23 mouse cellular contexts compared by ENCODE assay signal in genomic region chr9:56746926-56747294, GRCm38 (mm10). TPM values are rescaled to one million over a fixed set of nuclear protein-coding genes. Genes with fewer than 3 reads are reported as not detected.
DNase-seq lines count a peak whose midpoint lies in the region; ATAC-seq and TF ChIP-seq lines count a peak whose summit lies in the region.
"Had no signal": no experiment of that assay in that cellular context is flagged by ENCODE, and none has a peak within 500 bp of the region (broad histone marks: within the 10 kb centered on the region; RNA-seq: fewer than 3 reads in every experiment).

No protein-coding gene starts in this region.

- H3K27ac ChIP-seq in forebrain, embryonic 14.5 days (ENCODE audit: low read depth, low read length): no peak overlapping the region
- H3K27ac ChIP-seq in forebrain, embryonic 12.5 days: no peak overlapping the region
- H3K27ac ChIP-seq in hindbrain, postnatal 0 days: 0 out of 2 replicates have a peak overlapping the region, but pooled peaks have one; percentile 7
- no peak overlapping the region for H3K27ac ChIP-seq in hindbrain, embryonic 16.5 days (ENCODE audit: low read depth, low read length)
- peak overlapping the region; percentile 5; the same call in 1 of the 2 replicates for H3K27ac ChIP-seq in midbrain, embryonic 16.5 days (ENCODE audit: low read length)
- H3K27ac ChIP-seq: heart, embryonic 10.5 days; kidney, embryonic 15.5 days; limb, embryonic 15.5 days; liver, embryonic 14.5 days had no signal

- peaks cover 13% of the 10 kb centered on the region for H3K4me1 ChIP-seq in forebrain, embryonic 14.5 days (ENCODE audit: control insufficient read depth, insufficient read depth, low read length)
- peaks cover 11% of the 10 kb centered on the region for H3K4me1 ChIP-seq in forebrain, embryonic 12.5 days
- no peaks in the 10 kb centered on the region for H3K4me1 ChIP-seq in hindbrain, postnatal 0 days (ENCODE audit: insufficient read depth, low read length)
- peaks cover 12% of the 10 kb centered on the region for H3K4me1 ChIP-seq in hindbrain, embryonic 16.5 days (ENCODE audit: control insufficient read depth, insufficient read depth, low read depth, low read length)
- H3K4me1 ChIP-seq in E14TG2a.4 (replicated peaks; ENCODE audit: low read depth, low read length): peaks cover 22% of the 10 kb centered on the region
- peaks cover 17% of the 10 kb centered on the region for H3K4me1 ChIP-seq in midbrain, embryonic 16.5 days (ENCODE audit: control insufficient read depth, insufficient read depth, low read length)
- H3K4me1 ChIP-seq: kidney, embryonic 15.5 days; limb, embryonic 15.5 days had no signal

- WGBS in forebrain, embryonic 14.5 days: 19% methylated on average over 4 of the region's 4 CpGs
- 43% methylated on average over 4 of the region's 4 CpGs for WGBS in forebrain, embryonic 12.5 days
- WGBS in hindbrain, postnatal 0 days: 58% methylated on average over 4 of the region's 4 CpGs
- 61% methylated on average over 4 of the region's 4 CpGs for WGBS in hindbrain, embryonic 16.5 days
- 35% methylated on average over 4 of the region's 4 CpGs for WGBS in midbrain, embryonic 16.5 days

- H3K4me3 ChIP-seq in forebrain, embryonic 14.5 days (ENCODE audit: low read depth, low read length): no peak overlapping the region
- no peak overlapping the region for H3K4me3 ChIP-seq in forebrain, embryonic 12.5 days (replicated peaks)
- no peak overlapping the region for H3K4me3 ChIP-seq in hindbrain, postnatal 0 days (ENCODE audit: low read length)
- no peak overlapping the region for H3K4me3 ChIP-seq in hindbrain, embryonic 16.5 days (ENCODE audit: low read length)
- peak overlapping the region; percentile 24 for H3K4me3 ChIP-seq in E14TG2a.4 (replicated peaks; ENCODE audit: low read length)
- H3K4me3 ChIP-seq in midbrain, embryonic 16.5 days (ENCODE audit: low read depth, low read length): no peak overlapping the region
- H3K4me3 ChIP-seq: erythroblast, embryonic 14.5 days; heart, embryonic 10.5 days; kidney, embryonic 15.5 days; limb, embryonic 15.5 days had no signal

- no peak for TF ChIP-seq CTCF in hindbrain, postnatal 0 days (IDR thresholded peaks at IDR 0.05; ENCODE audit: low read depth)
- TF ChIP-seq CTCF in E14TG2a.4 (conservative IDR thresholded peaks at IDR 0.05; ENCODE audit: low read length): no peak

- H3K9ac ChIP-seq in forebrain, embryonic 14.5 days (ENCODE audit: low read length): no peak overlapping the region
- H3K9ac ChIP-seq in forebrain, embryonic 12.5 days: no peak overlapping the region
- H3K9ac ChIP-seq in hindbrain, postnatal 0 days (replicated peaks; ENCODE audit: low read length): no peak overlapping the region
- no peak overlapping the region for H3K9ac ChIP-seq in hindbrain, embryonic 16.5 days (ENCODE audit: low read depth, low read length)
- 0 out of 2 replicates have a peak overlapping the region, but pooled peaks have one; percentile 34 for H3K9ac ChIP-seq in midbrain, embryonic 16.5 days (ENCODE audit: low read depth, low read length)
- H3K9ac ChIP-seq: kidney, embryonic 15.5 days; limb, embryonic 15.5 days; liver, embryonic 14.5 days; lung, embryonic 14.5 days had no signal

- H3K4me2 ChIP-seq in forebrain, embryonic 14.5 days (ENCODE audit: low read length): no peak overlapping the region
- no peak overlapping the region for H3K4me2 ChIP-seq in forebrain, embryonic 12.5 days
- no peak overlapping the region for H3K4me2 ChIP-seq in hindbrain, postnatal 0 days (ENCODE audit: low read depth, low read length)
- H3K4me2 ChIP-seq in hindbrain, embryonic 16.5 days (ENCODE audit: low read length): no peak overlapping the region
- no peak overlapping the region for H3K4me2 ChIP-seq in midbrain, embryonic 16.5 days (ENCODE audit: low read length)
- H3K4me2 ChIP-seq: kidney, embryonic 15.5 days; limb, embryonic 15.5 days; lung, embryonic 14.5 days had no signal

- H3K36me3 ChIP-seq in forebrain, embryonic 14.5 days (ENCODE audit: control insufficient read depth, insufficient read depth, low read length): no peaks in the 10 kb centered on the region
- H3K36me3 ChIP-seq in forebrain, embryonic 12.5 days (replicated peaks): no peaks in the 10 kb centered on the region
- no peaks in the 10 kb centered on the region for H3K36me3 ChIP-seq in hindbrain, postnatal 0 days (ENCODE audit: insufficient read depth, low read length)
- H3K36me3 ChIP-seq in hindbrain, embryonic 16.5 days (ENCODE audit: control insufficient read depth, insufficient read depth, low read length): 0 out of 2 replicates have a peak, but pooled peaks cover 2% of the 10 kb centered on the region
- H3K36me3 ChIP-seq in E14TG2a.4 (ENCODE audit: insufficient read depth, low read length): no peaks in the 10 kb centered on the region
- no peaks in the 10 kb centered on the region for H3K36me3 ChIP-seq in midbrain, embryonic 16.5 days (ENCODE audit: control insufficient read depth, insufficient read depth, low read length)
- H3K36me3 ChIP-seq: heart, embryonic 10.5 days; kidney, embryonic 15.5 days; limb, embryonic 15.5 days had no signal

- DNase-seq in forebrain, embryonic 14.5 days (ENCODE audit: low spot score): peak; percentile 18
- no peak for DNase-seq in hindbrain, postnatal 0 days (ENCODE audit: low spot score)
- DNase-seq in kidney, adult 8-10 months: no peak
- DNase-seq: adrenal gland, postnatal 36 days; cerebellum, adult 11 months; heart, postnatal 4 days; kidney, postnatal 36 days; left cerebral cortex, postnatal 4 days; lung, embryonic 14.5 days; thymus, postnatal 14 days had no signal

- no peaks in the 10 kb centered on the region for H3K9me3 ChIP-seq in forebrain, embryonic 14.5 days (replicated peaks; ENCODE audit: control insufficient read depth, low read length)
- no peaks in the 10 kb centered on the region for H3K9me3 ChIP-seq in forebrain, embryonic 12.5 days
- H3K9me3 ChIP-seq in hindbrain, postnatal 0 days (ENCODE audit: low read length): no peaks in the 10 kb centered on the region
- H3K9me3 ChIP-seq in hindbrain, embryonic 16.5 days (ENCODE audit: control insufficient read depth, low read length): no peaks in the 10 kb centered on the region
- H3K9me3 ChIP-seq in E14TG2a.4 (ENCODE audit: low read length): 0 out of 2 replicates have a peak, but pooled peaks cover 6% of the 10 kb centered on the region
- no peaks in the 10 kb centered on the region for H3K9me3 ChIP-seq in midbrain, embryonic 16.5 days (replicated peaks; ENCODE audit: control insufficient read depth, low read length, poor library complexity, severe bottlenecking)
- H3K9me3 ChIP-seq: heart, embryonic 10.5 days; kidney, embryonic 15.5 days; limb, embryonic 15.5 days had no signal

- H3K27me3 ChIP-seq in forebrain, embryonic 14.5 days (replicated peaks; ENCODE audit: control insufficient read depth, insufficient read depth, low read length): peaks cover 37% of the 10 kb centered on the region
- H3K27me3 ChIP-seq in forebrain, embryonic 12.5 days: peaks cover 78% of the 10 kb centered on the region
- H3K27me3 ChIP-seq in hindbrain, postnatal 0 days (ENCODE audit: insufficient read depth, low read length): no peaks in the 10 kb centered on the region; the same call in 1 of the 2 replicates
- H3K27me3 ChIP-seq in hindbrain, embryonic 16.5 days (replicated peaks; ENCODE audit: control insufficient read depth, insufficient read depth, low read length): 0 out of 2 replicates have a peak, but pooled peaks cover 2% of the 10 kb centered on the region
- 0 out of 2 replicates have a peak, but pooled peaks cover 9% of the 10 kb centered on the region for H3K27me3 ChIP-seq in E14TG2a.4 (ENCODE audit: insufficient read depth, low read length)
- H3K27me3 ChIP-seq in midbrain, embryonic 16.5 days (ENCODE audit: control insufficient read depth, insufficient read depth, low read depth, low read length): no peaks in the 10 kb centered on the region

- ATAC-seq in forebrain, embryonic 14.5 days: peak; percentile 27
- no peak; the same call in 1 of the 2 replicates for ATAC-seq in forebrain, embryonic 12.5 days (ENCODE audit: low FRiP score)
- ATAC-seq in hindbrain, postnatal 0 days: peak; percentile 16; the same call in 1 of the 2 replicates
- ATAC-seq in hindbrain, embryonic 16.5 days: no peak; the same call in 1 of the 2 replicates
- no peak for ATAC-seq in midbrain, embryonic 16.5 days
- ATAC-seq: CD4-positive, CD25-positive, alpha-beta regulatory T cell, adult 4 months; intestine, embryonic 16.5 days had no signal

RNA-seq across cellular contexts. Expression of gene Lingo1, which starts 49.4 kb away (rescaled TPM):
- 19.0 and 26.7 TPM in 2 replicates for polyA plus RNA-seq in forebrain, embryonic 14.5 days (2014; fragmentation: Nextera tagmentation; extraction: Ambion mirVana)
- polyA plus RNA-seq in forebrain, embryonic 12.5 days (2016; fragmentation: Nextera tagmentation; extraction: Ambion mirVana): 9.4 and 10.5 TPM in 2 replicates
- 181 and 192 TPM in 2 replicates for total RNA-seq in hindbrain, postnatal 0 days (2014; rRNA removed)
- polyA plus RNA-seq in hindbrain, postnatal 0 days (2015; fragmentation: Nextera tagmentation; extraction: Ambion mirVana): 81.0 and 88.6 TPM in 2 replicates
- polyA plus RNA-seq in hindbrain, embryonic 16.5 days (2015; fragmentation: Nextera tagmentation; extraction: Ambion mirVana): 79.4 and 80.7 TPM in 2 replicates
- 71.0 and 83.0 TPM in 2 replicates for polyA plus RNA-seq in midbrain, embryonic 16.5 days (2015; fragmentation: Nextera tagmentation; extraction: Ambion mirVana)
- total RNA-seq: megakaryocyte, adult 5-6 weeks; monocyte, adult 5-6 weeks had no signal
- polyA plus RNA-seq: CD4-positive, CD25-positive, alpha-beta regulatory T cell, adult 4 months; erythroblast, embryonic 14.5 days had no signal

Comparison
In these comparisons a context has a peak if more than half of its experiments do, and no peak if none do; other contexts are left out.
1. ATAC-seq: peak in forebrain, embryonic 14.5 days (single experiment) and hindbrain, postnatal 0 days (single experiment); none in forebrain, embryonic 12.5 days (single experiment), hindbrain, embryonic 16.5 days (single experiment) and midbrain, embryonic 16.5 days (single experiment).
2. H3K27ac ChIP-seq: peak in hindbrain, postnatal 0 days (single experiment) and midbrain, embryonic 16.5 days (single experiment); none in forebrain, embryonic 14.5 days (single experiment), forebrain, embryonic 12.5 days (single experiment) and hindbrain, embryonic 16.5 days (single experiment).